Mouse (Mus musculus): Measurements from ENCODE around the gene Sh3bp5.
A peak's percentile ranks its signal among the peaks of the same experiment; 100 is the strongest.

Sh3bp5 gene

DNA sequence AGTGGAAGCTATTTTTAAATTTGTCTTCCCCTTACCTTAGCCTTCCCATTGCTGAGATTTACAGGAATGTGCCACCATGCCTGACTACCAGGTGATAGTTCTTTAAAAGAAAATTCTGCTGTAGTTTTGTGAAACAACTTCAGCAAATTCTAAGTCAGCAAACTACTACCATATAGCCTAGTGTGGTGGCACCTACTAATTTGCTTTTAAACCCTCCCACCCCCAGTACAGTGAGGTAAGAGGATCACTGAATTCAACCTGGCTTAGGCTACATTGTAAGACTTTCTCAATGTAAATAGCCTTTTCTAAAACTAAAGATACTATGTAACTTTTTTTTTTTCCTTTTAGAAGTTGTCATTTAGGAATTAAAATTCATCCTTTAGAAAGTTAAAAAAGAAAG lies 97.9 kb downstream of the Sh3bp5 start:
- no peak for DNase-seq (ENCODE audit: low spot score in 2 of 2)

DNA sequence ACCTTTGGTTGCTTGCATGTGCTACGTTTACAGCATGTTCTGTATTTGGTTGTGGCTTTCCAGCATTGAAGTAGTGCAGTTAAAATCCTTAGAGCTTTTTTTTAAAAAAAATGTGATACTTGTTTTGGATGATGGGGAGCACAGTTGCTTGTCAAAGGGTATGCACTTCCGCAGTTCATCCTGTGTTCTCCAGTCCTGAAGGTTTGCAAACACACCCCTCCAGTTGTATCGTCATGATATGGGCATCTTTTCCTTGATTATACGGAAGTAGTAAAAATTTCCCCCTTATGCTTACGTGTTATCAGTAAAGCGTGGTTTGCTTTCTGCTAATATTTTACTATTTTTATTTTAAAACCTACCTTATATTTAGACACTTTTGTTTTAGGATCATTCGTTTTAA lies 98.5 kb downstream of the Sh3bp5 start:
- no peak for DNase-seq (ENCODE audit: low spot score in 2 of 2)

DNA sequence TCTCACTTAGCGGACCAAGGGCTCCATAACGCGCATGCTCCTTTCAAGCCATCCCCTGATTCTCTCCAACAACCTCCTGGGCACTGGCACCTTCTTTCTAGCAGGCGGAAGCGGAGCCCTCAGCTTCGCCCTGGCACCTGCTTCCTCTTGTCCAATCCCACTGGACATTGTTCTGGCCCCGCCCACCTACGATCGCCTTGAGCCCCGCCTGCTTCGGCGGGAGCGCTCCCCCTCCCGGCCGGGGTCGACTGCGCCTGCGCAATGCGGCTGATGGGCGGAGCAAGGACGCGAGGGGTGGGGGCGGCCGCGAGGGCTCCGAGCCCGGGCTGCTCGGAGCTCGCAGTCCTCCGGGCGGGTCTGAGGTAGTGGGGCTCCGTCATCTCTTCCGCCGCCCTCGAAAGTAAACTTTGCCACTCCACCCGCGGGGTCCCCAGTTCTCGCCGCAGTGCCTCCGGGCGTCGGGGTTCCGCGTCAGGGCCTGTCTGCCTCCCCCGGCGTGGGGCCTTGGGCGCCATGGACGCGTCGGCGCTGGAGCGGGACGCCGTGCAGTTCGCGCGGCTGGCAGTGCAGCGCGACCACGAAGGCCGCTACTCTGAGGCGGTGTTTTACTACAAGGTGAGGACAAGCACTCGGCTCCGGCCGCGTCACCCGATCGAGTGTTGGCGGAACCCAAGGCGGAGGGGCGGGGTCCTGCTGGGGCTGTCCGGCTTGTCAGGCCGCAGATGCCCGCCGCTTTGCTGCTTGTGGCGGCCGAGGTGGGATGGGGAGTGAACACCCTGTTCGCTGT lies 99.3 kb downstream of the Sh3bp5 start, which contains the start of gene Capn7:
TSS of gene Capn7 (plus strand) at position 270 of the 787 bp plus-strand sequence.
- DNase-seq (ENCODE audit: low spot score in 2 of 2) = peak; percentile 98 to 99

DNA sequence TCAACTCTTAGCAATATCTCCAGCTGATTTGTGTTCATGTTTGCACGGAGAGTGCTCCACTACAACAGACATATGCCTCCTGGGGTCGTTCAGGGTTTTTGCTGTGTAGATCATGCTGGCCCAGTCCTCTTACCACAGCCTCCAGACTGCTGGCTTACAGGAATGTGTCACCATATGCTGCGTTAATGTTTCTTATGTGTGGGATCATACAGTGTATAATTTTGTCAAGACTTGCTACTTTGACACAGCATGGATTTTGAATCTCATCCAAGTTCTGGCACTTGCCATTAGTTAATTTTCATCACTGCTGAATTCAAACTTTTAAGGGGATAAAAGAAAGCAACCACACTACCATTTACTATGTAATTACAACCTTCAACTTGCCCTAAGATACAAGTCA lies 100.1 kb downstream of the Sh3bp5 start:
- no peak for DNase-seq (ENCODE audit: low spot score in 2 of 2)

DNA sequence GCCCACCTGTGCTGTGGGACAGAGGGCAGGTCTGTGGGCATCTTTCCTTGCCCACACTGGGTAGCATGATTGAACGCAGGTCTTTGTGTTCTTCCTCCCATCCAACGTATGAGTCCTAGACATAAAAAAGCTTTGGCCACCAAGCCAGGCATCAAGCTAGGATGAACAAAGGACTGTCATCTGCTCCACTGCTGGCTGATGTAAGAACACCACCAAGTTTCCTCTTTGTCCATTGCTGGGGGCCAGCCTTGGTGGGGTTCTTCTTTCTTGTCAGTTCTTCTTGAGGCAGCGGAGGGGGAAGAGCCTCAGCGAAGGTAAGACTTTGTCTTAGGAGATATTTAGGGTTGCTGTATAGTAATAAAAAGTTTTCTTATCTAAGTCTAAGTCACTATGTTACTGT lies 104.9 kb downstream of the Sh3bp5 start:
- no peak for DNase-seq (ENCODE audit: low spot score in 2 of 2)

DNA sequence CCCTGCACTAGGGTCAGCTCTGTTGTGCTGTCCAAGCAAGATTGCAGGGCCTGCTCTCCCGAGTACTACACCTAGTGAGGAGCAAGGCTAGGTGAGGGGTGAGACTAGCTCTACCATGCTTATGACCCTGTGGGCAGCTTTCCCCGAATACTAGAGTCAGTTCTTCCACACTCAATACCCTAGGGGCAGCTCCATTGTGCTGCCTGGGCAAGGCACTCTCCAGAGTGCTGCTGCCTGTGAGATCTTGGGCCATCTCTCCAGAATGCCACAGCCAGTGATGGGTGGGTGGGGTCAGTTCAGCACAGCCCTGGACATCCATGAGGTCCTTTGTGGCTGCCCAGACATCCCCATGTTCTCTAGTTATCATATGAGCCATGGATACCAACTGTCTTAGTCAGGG lies 106.1 kb downstream of the Sh3bp5 start:
- DNase-seq (ENCODE audit: low spot score in 2 of 2) = no peak

DNA sequence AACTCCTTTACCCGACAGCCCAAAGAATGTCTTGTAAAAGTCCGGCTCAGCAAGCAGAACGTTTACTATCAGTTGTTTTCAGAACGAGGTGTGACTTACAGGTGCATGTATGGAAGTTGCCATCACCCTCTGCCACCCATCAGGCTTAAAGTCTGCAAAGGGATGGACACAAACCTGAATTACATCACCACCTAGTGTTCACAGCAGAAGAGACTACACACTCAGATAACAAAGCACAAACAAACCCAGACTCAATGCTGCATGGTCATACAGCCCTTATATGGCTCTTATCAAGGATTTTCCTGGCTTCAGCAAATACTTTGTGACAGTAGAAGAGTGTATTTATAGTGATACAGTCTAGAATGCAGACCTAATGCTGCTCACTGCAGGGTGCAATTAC lies 108.2 kb downstream of the Sh3bp5 start:
- no peak for DNase-seq (ENCODE audit: low spot score in 2 of 2)

DNA sequence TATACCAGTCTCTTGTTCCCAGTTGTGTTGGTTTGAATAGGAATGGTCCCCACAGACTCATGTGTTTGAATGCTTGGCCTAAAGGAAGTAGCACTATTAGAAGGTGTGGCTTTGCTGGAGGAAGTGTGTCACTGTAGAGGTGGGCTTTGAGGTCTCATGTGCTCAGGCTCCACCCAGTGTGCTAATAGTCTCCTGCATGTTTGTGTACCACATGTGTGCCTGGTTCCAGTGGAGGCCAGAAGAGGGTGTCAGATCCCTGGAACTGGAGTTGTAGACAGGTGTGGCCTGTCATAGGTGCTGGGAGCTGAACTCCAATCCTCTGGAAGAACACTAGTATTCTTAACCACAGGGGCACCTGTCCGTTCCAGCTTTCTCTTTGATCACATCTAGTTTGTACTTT lies 108.7 kb downstream of the Sh3bp5 start:
- DNase-seq (ENCODE audit: low spot score in 2 of 2) = no peak

DNA sequence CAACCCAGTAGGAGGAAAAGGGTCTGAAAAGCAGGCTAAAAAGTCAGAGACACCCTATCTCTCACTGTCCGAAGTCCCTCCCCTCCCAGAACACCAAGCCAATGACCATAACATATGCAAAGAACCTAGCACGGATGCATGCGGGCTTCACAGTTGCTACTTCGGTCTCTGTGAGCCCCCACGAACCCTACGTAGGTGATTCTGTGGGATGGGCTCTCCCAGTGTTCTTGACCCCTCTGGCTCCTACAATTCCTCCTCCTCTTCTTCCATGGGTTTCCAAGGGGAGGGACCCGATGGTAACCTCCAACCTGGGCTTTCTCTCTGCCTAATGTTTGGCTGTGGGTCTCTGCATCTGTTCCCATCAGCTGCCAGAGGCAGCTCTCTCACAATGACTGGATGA lies 109.1 kb downstream of the Sh3bp5 start:
- no peak for DNase-seq (ENCODE audit: low spot score in 2 of 2)

DNA sequence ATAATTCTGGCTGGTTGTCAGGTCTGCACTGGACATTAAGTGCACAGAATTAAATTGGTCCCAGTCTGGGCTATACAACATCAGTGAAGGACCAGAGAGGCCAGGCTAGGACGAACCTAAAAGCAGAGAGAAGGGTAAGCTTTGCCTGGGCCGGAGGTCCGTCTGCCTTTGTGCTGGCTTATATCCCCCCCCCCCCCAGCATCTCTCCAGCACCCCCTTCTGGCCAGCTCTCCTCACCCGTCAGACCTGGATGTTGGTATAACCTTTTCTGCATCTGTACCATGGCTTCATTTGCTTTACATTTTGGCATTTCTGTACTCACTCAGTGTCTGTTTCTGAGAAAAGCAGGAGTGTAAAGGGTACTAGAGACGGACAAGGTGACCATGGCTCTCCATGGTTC lies 110.3 kb downstream of the Sh3bp5 start:
- DNase-seq (ENCODE audit: low spot score in 2 of 2) = no peak

DNA sequence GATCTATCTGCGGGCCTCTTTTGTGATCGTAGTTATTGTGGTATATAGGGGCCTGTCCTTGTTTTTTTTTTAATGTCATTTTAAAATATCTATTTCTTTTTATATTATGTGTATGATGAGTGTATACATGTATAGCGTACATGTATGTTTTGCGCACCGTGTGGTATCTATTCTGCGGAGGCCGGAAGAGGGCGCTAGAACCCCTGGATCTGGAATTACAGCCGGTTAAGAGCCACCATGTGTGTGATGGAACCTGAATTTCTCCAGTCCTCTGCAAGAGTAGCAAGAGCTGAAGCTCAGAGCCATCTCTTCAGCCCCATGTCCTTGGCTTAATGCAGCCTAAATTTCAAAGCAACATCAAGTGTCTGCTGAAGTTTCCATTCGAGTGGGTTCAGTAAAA lies 111.0 kb downstream of the Sh3bp5 start:
- no peak for DNase-seq (ENCODE audit: low spot score in 2 of 2)

DNA sequence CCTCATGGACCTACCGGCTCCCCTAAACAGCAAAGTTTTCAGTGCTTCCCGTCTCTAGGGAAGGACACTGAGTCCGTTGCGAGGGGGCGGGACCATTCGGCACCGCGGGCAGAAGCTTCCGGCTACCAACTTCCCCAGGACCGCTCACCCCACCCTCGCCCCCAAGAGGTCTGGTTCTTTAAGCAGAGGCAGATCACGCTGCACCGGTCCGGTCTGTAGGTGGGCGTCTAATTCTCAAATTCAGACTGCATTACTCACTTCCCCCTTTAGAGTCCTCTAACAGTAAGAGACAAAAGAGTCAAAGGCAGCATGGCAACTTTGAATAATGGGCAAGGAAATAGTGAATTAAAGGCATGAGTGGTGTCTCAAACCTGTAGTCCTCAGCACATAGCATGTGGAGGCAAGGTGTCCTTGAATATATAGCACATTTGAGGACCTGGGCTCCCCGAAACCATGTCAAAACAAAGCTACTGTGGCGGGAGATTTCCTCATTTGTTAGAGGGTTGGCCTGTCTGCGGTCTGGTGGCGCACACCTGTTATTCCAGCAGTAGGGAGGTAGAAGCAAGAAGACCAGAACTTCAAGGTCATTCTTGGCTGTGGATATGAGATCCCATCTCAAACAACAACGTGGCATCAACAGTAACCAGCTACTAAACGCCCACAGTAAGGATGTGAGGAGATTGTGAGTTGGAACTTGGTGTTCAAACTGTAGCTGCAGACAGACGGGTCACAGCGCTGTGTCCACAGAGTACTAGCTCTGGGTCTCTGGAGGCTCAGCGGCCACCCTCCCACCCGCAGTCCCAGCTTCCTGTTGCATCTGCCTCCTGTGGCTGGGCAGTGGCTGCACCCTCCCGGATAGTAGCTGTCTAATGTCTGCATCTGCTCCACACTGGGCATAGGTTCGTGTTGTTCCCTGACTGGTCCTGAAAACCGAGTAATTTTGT lies 111.8 kb downstream of the Sh3bp5 start, which contains the start of gene Dnah1:
TSS of gene Dnah1 (minus strand) at position 48 of the 944 bp plus-strand sequence.
- DNase-seq (ENCODE audit: low spot score in 2 of 2) = peak; percentile 38 to 59

DNA sequence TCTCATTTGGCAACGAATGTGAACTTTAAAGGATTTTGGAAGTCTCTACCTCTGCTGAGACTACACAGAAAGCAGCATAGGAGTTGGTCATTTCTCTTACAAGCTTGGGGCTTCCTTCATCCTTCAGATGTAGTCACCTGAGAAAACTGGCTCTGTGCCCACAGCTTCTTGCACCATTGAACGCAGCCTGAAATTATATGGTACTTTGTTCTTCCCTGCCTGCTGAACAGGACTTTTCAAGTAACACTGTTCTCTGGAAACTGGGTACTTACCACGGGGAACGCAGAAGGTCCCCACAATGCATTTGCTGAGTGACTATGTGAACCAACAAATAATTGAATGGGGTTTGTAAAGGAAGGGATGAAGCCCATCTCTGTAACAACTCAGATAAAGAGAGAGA lies 112.7 kb downstream of the Sh3bp5 start:
- no peak for DNase-seq (ENCODE audit: low spot score in 2 of 2)

DNA sequence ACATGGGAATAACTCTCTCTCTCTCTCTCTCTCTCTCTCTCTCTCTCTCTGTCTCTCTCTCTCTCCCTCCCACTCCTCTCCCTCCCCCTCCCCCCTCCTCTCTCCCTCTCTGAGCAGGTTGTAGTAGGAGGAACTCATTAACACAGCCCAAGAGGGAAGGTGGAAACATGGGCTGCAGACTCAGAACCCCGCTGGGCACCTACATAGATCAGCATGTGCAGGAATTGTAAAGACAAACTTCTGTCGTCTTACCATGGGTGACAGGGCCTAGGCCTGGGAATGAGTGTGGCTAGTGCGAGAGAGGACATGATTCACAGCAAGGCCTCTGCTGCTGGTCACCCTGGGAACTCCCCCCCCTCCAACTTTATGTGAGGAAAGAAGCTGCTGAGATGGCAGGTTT lies 113.7 kb downstream of the Sh3bp5 start:
- no peak for DNase-seq (ENCODE audit: low spot score in 2 of 2)

DNA sequence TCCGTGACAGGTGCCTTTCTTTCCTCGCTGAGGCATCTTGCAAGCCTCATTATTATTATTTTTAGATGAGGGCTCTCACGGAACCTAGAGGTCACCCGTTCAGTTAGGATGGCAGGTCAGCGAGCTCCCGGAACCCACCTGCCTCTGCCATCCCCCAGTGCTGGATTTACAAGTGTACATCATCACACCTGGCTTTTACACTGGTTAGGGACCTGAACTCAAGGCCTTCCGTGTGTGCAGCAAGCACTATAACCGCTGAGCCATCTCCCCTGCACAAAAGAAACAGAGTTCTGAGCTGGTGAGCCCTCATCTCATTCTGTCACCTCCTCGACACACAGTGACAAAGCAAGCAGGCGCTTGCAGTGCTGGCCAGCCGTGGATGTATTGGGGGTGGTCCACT lies 114.7 kb downstream of the Sh3bp5 start:
- DNase-seq (ENCODE audit: low spot score in 2 of 2) = no peak

DNA sequence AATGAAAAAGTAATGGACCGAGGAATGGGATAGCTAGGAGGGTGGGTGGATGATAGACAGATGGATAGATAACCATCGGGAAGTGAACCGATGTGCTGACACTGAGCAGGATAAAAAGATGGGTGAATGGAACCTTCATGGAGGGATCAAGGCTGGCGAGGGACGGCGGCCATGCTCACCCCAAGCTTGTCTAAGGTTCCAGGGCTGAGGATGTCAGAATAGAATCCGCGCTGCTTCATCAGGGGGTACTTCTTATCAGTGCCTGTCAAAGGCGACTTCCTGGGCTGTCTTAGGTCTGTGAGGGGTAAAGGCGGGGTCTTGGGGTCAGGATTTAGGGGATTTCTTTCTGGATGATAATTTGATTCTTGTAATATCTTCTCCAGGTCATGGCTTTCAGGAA lies 116.3 kb downstream of the Sh3bp5 start:
- DNase-seq (ENCODE audit: low spot score in 2 of 2) = no peak

DNA sequence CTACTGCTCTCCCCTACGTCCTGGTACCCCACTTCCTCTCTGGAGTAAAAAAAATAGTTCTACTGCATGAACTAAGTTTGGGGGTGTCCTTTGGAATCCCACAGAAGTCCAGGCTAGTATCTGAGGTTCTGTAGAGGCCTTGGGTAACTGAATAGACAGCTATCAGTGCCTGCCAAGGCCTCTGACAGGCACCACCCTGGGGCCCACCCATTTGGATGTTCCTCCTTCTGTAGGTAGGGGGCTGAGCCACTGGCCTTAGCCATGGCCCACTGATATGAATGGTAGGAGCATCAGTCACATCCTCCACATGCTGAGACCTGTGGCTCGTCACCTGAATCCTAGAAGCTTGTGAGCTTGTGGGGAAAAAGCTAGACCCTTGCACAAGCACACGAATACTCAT lies 118.1 kb downstream of the Sh3bp5 start:
- DNase-seq (ENCODE audit: low spot score in 2 of 2) = no peak

DNA sequence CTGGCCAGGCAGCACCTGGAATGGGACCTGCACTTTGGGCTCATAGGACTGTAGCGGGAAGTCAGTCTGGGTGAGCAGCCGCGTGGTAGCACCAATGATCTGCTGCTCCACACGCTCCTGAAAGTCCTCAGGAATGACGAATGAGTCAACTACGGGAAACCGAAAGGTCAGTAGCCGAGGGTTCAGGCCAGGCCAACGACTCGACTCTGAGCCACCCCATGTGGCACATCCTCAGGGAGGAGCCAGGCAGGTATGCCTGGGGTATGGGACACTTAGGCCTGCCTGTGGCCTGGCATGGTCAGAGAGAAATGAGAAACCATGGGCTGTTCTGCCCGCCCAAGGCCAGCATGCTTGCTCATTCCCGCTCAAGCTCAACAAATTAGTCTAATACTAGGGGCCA lies 119.3 kb downstream of the Sh3bp5 start:
- no peak for DNase-seq (ENCODE audit: low spot score in 2 of 2)

DNA sequence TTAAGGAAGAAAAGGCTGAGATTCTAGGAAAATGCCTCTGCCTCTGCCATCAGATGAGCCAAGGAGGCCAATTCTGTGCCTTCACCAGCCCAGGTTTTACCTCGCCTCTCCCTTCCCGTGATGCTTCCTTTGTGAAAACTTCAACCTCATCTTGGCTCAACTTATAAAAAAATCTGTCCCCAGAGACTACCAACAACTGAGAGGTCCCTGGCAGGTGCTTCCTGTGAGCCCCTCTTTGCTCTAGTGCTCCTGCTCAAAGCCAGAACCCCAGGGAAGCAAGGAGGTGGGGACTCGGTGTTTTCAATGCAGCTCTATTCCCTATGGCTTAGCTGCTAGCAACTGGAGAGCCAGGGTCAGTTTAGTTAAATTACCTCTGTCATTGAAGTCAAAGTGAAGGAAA lies 122.7 kb downstream of the Sh3bp5 start:
- DNase-seq (ENCODE audit: low spot score in 2 of 2) = no peak

Measured in right cerebral cortex, postnatal 10 days (tissue).